Comparison of ENCODE assay signal across 25 mouse cellular contexts in genomic region chr6:88549916-88550315, GRCm38 (mm10).
"Had no signal": no experiment of that assay in that cellular context is flagged by ENCODE, and none has a peak within 500 bp of the region (broad histone marks: within the 10 kb centered on the region; RNA-seq: fewer than 3 reads in every experiment).

No protein-coding gene starts in this region.

- H3K36me3 ChIP-seq: kidney, embryonic 15.5 days; liver, embryonic 12.5 days; liver, embryonic 15.5 days; lung, embryonic 15.5 days; midbrain, embryonic 10.5 days; midbrain, embryonic 13.5 days; neural tube, embryonic 13.5 days; stomach, embryonic 15.5 days had no signal

- ATAC-seq: liver, embryonic 12.5 days; midbrain, embryonic 13.5 days; midbrain, embryonic 16.5 days had no signal

- DNase-seq: kidney, postnatal 10 days; kidney, postnatal 36 days; layer of hippocampus, postnatal 36 days; left cerebral cortex, postnatal 4 days; lung, adult 18-20 months; lung, postnatal 10 days; lung, postnatal 36 days; retina, postnatal 1 day; right cerebral cortex, postnatal 25 days; spleen, adult 18-20 months; thymus, adult 2 months; thymus, postnatal 14 days; thymus, postnatal 4 days had no signal

- H3K9me3 ChIP-seq: kidney, embryonic 15.5 days; liver, embryonic 12.5 days; liver, embryonic 15.5 days; lung, embryonic 15.5 days; midbrain, embryonic 10.5 days; midbrain, embryonic 13.5 days; neural tube, embryonic 13.5 days; stomach, embryonic 15.5 days had no signal

- H3K27ac ChIP-seq: kidney, embryonic 15.5 days; left cerebral cortex, adult 2 months; liver, embryonic 12.5 days; liver, embryonic 15.5 days; lung, embryonic 15.5 days; midbrain, embryonic 10.5 days; midbrain, embryonic 13.5 days; neural tube, embryonic 13.5 days; stomach, embryonic 15.5 days had no signal

- H3K4me3 ChIP-seq: kidney, embryonic 15.5 days; left cerebral cortex, adult 2 months; liver, embryonic 12.5 days; liver, embryonic 15.5 days; lung, embryonic 15.5 days; megakaryocyte, embryonic 14.5 days; midbrain, embryonic 10.5 days; midbrain, embryonic 13.5 days; myocyte; neural tube, embryonic 13.5 days; stomach, embryonic 15.5 days had no signal

- H3K4me2 ChIP-seq: kidney, embryonic 15.5 days; liver, embryonic 12.5 days; liver, embryonic 15.5 days; lung, embryonic 15.5 days; midbrain, embryonic 13.5 days; neural tube, embryonic 13.5 days; stomach, embryonic 15.5 days had no signal

- H3K9ac ChIP-seq: kidney, embryonic 15.5 days; liver, embryonic 12.5 days; liver, embryonic 15.5 days; lung, embryonic 15.5 days; midbrain, embryonic 13.5 days; neural tube, embryonic 13.5 days; stomach, embryonic 15.5 days had no signal

- H3K4me1 ChIP-seq: kidney, embryonic 15.5 days; lung, embryonic 15.5 days; stomach, embryonic 15.5 days had no signal
